Mouse (Mus musculus): ENCODE data around the gene 1700016K19Rik.

1700016K19Rik gene

DNA sequence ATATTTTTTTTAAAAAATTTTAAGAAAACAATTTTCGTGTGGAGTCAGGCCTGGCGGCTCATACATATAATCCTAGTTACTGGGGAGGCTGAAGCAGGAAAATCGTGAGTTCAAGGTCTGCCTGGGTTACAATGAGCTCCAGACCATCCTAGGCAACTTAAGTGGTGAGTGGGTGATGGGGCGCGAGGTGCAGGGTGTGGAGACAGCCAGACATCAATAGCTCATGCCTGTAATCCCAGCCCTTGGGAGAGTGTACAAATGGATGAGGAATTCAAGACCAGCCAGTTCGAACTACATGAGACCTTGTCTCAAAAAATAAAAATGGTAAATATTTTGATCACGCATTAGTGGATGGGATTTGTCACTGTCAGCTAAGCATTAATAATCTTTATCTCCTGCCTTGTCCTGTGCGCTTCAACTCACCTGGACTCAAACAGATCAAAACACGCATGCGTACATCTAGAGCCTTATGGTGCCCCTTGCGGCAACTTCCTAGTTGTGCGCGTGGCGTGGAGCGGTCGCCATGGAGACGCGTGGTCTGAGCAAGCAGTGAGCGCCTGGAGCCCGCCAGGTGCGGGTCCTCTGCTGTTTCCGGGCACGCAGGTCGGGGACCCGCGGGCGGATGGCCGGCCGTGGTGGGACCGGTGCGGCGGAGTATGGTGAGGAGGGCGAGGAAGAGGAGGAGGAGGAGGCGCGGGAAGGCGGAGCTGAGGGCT is at the start of gene 1700016K19Rik:
Gene 1700016K19Rik (plus strand): TSS at position 473 of the 716 bp plus-strand sequence.
- TF ChIP-seq GATA4 (IDR thresholded peaks at IDR 0.05; ENCODE audit: insufficient replicate concordance, low read length) = no peak

DNA sequence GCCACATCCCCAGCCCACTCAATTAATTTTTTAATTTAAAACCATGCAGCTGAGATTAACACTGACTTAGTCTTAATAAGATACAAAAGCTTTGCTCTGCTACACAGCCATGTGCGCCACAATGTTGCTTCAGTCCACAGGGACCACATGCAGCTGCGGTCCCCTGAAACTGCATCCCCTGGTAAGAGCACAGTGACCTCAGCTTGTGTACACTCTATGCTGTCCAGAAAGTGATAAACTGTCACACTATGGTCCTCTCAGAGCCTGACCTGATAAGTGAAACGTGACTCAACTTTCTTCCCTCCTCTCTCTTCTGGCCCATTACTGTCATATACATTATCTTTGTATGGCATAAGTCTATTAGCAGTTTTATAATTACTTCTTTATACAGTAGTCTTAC is 49.3 kb upstream of the 1700016K19Rik start:
- no peak for TF ChIP-seq GATA4 (IDR thresholded peaks at IDR 0.05; ENCODE audit: insufficient replicate concordance, low read length)

DNA sequence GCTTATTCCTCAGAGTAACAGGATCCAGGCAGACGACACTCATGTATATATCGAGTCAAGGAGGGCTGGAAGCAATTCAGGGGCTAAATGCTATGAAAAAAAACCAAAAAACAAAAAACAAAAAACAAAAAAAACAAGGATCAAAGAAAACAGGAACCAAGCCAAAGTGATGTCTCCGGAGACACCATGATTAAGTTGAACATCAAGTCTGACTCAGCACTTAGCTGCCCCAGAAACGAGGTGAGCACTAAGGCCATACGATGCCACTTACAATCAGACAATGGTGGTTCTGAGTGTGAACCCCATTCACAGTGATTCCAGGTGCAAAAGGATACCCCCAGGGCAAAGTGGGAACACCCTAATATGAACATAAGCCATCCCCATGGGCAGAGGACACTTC is 47.8 kb upstream of the 1700016K19Rik start:
- TF ChIP-seq GATA4 (IDR thresholded peaks at IDR 0.05; ENCODE audit: insufficient replicate concordance, low read length) = no peak

DNA sequence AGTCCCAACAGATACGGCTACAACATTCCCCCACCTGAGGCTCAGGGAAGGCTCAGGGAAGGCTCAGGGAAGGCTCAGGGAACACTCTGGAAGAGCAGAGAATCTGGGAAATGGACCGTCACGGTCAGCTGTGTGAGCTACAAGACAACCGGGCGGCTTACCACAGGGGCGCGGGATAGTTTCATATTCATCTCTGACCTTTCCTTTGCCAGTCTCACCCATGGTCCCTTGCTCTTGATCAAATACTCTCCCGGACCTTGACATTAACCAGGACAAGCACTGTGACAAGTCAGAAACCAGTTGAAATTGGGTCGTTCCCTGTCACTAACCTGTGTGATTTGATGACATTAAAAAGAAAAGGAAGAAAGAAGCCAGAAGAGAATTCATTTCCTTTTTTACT is 44.8 kb upstream of the 1700016K19Rik start:
- TF ChIP-seq GATA4 (IDR thresholded peaks at IDR 0.05; ENCODE audit: insufficient replicate concordance, low read length) = no peak

DNA sequence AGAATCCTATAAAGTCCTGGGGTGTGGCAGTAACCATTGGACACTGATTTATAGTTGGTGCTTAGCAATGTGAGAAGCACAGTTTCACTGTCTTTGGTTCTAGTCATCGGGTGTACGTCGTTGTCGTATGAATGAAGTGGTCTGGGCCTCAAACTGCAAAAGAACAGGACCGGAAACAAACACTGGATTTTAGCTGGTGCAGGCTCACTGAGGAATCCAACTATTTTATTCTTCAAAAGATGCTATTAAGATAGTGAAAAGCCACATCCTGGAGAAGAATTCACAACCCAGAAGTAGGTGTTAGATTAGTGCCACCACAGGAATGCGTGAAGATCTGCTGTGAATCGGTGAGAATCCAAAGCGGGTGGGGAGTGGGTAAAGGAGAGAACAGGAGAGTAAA is 43.1 kb upstream of the 1700016K19Rik start:
- TF ChIP-seq GATA4 (IDR thresholded peaks at IDR 0.05; ENCODE audit: insufficient replicate concordance, low read length) = no peak

DNA sequence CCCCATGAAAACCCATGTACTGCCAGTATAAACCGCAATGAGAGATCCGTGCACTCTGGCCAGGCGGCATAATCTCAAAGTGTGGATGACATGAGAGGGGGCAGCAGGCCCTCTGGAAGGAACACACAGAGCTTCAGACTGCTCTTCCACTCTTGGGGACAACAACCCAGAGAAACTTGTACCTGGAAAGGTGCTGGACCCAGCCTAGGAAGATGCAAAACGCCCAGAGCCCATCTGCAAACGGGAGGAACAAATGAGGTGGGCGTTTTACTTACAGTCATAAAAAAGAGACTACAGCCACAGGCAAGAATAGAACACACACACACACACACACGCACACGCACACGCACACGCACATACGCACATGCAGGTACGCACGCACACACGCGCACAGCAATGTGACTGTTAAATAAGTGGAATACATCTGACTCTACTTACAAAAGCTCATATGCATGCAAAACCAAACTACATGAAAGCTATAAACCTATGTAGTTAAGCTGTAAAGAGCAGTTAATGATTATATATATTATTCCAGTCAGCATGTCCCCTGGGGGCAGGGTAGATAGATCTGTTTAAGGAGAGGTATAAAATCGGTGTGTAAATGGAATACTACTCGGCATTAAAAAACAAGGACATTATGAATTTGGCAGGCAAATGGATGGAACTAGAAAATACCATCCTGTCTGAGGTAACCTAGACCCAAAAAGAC is 42.4 kb upstream of the 1700016K19Rik start:
- TF ChIP-seq GATA4 (IDR thresholded peaks at IDR 0.05; ENCODE audit: insufficient replicate concordance, low read length) = no peak

DNA sequence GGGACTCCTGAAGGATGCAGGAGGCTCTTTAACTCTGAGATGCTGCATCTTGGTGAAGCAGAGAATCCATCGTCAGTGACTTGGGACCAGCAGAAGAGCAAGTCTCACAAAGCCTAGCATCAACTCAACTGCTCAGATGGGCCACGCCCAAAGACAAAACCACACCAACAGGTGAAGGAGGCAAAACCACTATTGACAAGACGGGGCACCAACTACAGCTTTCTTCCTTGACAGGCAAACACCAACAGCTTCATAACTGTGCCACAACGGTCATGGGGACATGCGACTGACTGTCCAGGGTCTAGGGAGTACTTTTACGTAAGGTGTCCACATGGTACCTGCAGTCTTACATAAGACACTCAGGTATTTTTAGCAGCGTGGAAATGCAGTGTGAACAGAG is 37.9 kb upstream of the 1700016K19Rik start:
- no peak for TF ChIP-seq GATA4 (IDR thresholded peaks at IDR 0.05; ENCODE audit: insufficient replicate concordance, low read length)

DNA sequence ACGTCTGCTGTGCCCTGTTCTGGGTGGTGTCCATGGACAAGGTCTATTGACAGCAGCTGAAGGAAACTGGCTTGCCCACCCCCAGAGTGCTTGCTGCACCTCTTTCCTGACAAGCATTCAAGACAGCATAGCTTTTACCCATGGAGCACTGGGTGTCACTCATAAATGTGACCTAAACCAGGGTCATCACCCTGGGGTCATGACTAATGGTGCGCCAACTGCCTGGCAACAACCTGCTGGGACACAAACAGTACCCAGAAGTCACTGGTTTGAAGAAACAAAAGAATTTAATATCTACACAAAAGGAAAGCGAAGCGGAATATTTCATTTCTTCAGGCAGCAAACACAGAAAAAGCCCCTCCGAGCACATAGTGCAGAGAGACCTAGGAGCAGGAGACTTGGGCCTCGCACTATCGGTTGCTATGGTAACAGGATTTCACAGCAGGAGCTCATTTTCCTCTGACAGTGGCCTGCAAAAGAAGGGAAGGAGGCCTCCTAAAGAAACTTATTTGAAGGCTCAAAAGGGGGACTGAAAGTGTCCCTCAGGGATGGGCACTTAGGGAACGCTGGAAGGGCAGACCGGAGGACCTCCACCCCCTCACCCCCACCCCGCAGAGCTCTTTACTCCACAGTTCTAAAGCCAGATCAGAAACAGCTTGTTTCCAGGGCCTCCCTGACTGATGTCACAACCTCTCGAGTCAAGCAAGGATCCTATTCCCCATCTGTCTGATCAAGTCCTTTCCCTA is 35.8 kb upstream of the 1700016K19Rik start:
- TF ChIP-seq GATA4 (IDR thresholded peaks at IDR 0.05; ENCODE audit: insufficient replicate concordance, low read length) = no peak

DNA sequence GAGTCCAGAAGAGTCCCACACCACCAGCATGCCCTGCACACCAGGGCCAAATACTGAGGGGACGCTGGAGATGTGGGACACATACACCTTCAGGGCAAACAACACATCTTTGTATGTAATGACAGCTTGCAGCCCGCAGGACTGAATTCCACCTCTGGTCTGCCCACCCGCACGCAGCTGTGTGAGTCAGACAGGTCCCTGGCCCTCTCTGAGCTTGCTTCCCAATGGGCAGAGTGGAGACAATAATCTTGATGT is 35.3 kb upstream of the 1700016K19Rik start:
- no peak for TF ChIP-seq GATA4 (IDR thresholded peaks at IDR 0.05; ENCODE audit: insufficient replicate concordance, low read length)

DNA sequence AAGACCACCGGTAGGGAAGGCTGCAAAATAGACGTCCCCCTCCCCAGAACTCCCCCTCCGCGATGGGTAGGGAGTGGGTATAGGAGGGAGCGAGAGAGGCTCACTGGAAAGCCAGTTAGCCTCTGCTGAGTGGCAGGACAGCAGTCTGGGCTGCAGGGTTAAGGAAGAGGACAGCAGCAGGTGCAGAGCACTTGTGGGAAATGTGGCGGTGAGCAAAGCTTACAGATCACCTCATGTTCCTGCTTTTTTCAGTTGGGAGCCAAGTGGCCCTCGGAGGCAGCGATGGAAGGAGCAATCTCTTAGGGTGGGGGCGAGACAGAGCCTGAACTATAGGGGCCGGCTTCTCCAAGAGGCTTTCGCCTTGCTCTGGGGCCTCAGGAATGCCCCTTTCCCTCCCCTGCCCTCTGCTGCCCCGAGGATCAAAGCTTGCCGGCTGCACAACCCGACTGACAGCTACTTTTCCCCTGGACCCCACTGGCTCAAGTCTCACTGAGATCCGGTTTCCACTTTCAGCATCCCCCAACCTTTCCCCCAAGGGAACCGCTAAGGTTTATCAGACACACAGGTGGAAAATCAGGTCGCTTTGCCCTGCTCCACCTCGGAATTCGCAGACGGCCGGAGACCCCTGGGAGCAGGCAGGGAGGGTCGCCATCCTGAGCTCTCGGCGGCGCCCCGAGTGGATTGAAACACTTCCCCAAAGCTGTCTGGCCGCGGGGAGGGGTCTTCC is 33.9 kb upstream of the 1700016K19Rik start:
- no peak for TF ChIP-seq GATA4 (IDR thresholded peaks at IDR 0.05; ENCODE audit: insufficient replicate concordance, low read length)

DNA sequence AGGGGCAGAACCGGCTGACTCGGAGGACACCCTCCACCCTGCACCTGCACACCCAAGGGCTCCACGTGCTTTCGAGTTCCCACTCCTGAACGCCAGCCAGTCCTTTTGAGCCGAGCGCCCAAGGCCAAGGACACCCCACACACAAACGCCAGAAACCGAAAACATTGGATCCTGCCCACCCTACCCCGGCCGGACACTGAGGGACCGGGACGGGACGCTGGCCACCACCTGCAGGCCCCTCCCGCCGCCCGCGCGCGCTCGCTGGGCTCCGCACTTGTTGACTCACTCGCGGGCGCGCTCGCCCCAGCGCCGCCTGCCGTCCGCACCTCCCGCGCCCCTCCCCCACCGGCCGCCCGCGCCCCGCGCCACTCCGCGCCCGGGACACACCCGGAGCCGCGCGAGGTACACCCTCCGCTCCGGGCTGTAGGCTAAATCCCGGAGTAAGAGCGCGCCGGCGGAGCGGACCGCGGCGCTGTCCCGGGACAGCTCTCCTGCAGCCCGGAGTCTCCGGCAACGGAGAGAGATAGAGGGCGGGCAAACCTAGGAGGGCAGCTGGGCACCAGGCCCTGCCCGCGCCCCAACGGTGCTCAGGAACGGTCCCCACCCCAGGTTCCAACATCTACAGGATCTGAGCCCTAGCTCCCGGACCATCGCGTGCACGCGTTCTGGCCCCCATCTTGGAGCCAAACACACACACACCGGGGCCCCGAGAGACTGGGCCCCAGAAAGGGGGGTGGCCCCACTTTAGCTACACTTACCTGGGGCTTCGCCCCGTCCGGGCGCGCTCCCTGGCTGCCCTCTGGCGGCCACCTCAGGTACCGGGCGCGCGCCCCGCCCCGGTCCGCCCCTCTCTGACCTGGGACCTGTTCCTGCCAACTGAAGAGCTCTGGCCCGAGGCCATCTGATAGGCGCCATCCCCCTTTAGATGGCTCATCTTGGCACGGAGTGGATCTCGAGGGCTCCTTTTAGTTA is 33.0 kb upstream of the 1700016K19Rik start:
- no peak for TF ChIP-seq GATA4 (IDR thresholded peaks at IDR 0.05; ENCODE audit: insufficient replicate concordance, low read length)

DNA sequence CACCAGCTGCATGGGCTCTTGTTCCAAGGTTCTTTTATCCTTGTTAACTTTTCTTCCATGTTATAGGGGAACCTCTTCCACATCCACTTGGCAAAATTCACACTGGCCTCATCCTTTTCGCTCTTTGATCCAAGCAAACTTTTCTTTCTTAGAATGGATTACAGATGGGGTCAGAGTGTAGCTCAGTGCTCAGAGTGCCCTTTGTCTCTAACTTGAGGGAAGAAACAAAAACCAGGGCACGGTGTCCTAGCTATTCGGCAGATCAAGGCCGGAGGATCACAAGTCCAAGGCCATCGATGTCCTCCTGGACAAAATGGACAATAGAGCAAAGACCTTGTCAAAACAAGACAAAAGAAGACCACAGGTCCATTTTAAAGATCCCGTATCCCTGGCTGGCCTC is 31.0 kb upstream of the 1700016K19Rik start:
- no peak for TF ChIP-seq GATA4 (IDR thresholded peaks at IDR 0.05; ENCODE audit: insufficient replicate concordance, low read length)

DNA sequence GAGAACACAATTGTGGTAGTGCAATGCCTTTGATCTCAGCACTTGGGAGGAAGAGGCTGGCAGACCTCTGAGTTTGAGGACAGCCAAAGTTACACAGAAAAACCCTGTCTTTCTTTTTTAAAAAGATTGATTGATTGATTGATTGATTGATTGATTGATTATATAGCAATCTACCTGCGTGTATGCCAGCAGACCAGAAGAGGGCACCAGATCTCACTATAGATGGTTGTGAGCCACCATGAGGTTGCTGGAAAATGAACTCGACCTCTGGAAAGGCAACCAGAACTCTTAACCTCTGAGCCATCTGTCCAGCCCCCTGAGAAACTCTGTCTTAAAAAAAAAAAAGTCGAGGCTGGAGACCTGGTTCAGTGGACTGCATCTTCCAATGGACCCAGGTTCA is 29.1 kb upstream of the 1700016K19Rik start:
- TF ChIP-seq GATA4 (IDR thresholded peaks at IDR 0.05; ENCODE audit: insufficient replicate concordance, low read length) = no peak

DNA sequence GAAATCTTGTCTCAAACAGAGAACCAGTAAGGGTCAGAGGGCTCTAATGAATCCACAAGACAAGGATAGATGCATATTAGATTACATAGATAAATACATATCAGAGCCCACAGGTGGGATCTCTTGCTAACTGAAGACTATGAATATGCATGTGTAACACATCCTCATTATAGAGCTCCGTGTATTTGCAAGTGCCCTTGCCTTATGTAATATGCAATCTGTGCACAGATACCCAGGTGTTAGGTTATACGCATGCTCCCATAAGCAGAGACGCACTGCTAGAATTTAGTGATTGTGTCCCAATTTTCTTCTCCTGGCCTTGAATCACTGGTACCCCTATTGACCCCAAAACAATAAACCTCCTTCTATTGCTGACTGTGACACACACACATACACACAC is 27.5 kb upstream of the 1700016K19Rik start:
- TF ChIP-seq GATA4 (IDR thresholded peaks at IDR 0.05; ENCODE audit: insufficient replicate concordance, low read length) = no peak

All from liver, adult (tissue).